Mouse (Mus musculus) midbrain, embryonic 13.5 days (tissue): ENCODE measurements around the gene Pde11a. TPM values are rescaled to one million over a fixed set of nuclear protein-coding genes. Genes with fewer than 3 reads are reported as not detected.

Source experiments
- ATAC-seq: fragments of 200-750 bp; cut with Nextera tagmentation; 2 replicates; pipeline ENCODE4 v1.8.0; 2017; ENCODE audit warnings: mild to moderate bottlenecking, moderate TSS enrichment, moderate library complexity
- H3K27ac ChIP-seq: fragments of 300-500 bp; sonication (generic); 2 replicates; pipeline ENCODE4 v1.5.1; 2015; ENCODE audit warnings: inconsistent platforms, mild to moderate bottlenecking, moderate library complexity
- H3K27me3 ChIP-seq: fragments of 300-500 bp; sonication (generic); 2 replicates; pipeline ENCODE4 v1.6.1; 2015; ENCODE audit warnings: mild to moderate bottlenecking, inconsistent platforms
- H3K36me3 ChIP-seq: fragments of 300-500 bp; sonication (generic); 2 replicates; pipeline ENCODE4 v1.6.1; 2015; ENCODE audit warnings: mild to moderate bottlenecking, inconsistent platforms
- H3K4me1 ChIP-seq: fragments of 300-500 bp; sonication (generic); replicated peaks from 2 replicates; pipeline ENCODE4 v1.6.1; 2015; ENCODE audit warnings: inconsistent platforms
- H3K4me2 ChIP-seq: fragments of 300-500 bp; sonication (generic); replicated peaks from 2 replicates; pipeline ENCODE4 v1.6.1; 2015; ENCODE audit warnings: moderate library complexity, mild to moderate bottlenecking, inconsistent platforms
- H3K4me3 ChIP-seq: fragments of 300-500 bp; sonication (generic); replicated peaks from 2 replicates; pipeline ENCODE4 v1.5.1; 2015; ENCODE audit warnings: mild to moderate bottlenecking, inconsistent platforms
- H3K9ac ChIP-seq: fragments of 300-500 bp; sonication (generic); replicated peaks from 2 replicates; pipeline ENCODE4 v1.6.1; 2015; ENCODE audit warnings: mild to moderate bottlenecking, inconsistent platforms
- H3K9me3 ChIP-seq: fragments of 300-500 bp; sonication (generic); 2 replicates; pipeline ENCODE4 v1.6.1; 2016; ENCODE audit warnings: mild to moderate bottlenecking, inconsistent platforms
- WGBS: fragments of 180-500 bp; shearing (Covaris S2); methylation state at CpG from one replicate; pipeline ENCODE4 v1.1.7; 2015; 5-methylcytosine and 5-hydroxymethylcytosine counted together
- polyA plus RNA-seq: library from polyadenylated mRNA; unstranded; fragments of >200 nt; fragmentation: Nextera tagmentation; extraction: Ambion mirVana; gene quantifications from 2 replicates; pipeline ENCODE4 v1.2.1, GENCODE M21; 2015

Pde11a gene
- polyA plus RNA-seq, 1 experiment from 2014 or later, result 0.44 TPM

DNA sequence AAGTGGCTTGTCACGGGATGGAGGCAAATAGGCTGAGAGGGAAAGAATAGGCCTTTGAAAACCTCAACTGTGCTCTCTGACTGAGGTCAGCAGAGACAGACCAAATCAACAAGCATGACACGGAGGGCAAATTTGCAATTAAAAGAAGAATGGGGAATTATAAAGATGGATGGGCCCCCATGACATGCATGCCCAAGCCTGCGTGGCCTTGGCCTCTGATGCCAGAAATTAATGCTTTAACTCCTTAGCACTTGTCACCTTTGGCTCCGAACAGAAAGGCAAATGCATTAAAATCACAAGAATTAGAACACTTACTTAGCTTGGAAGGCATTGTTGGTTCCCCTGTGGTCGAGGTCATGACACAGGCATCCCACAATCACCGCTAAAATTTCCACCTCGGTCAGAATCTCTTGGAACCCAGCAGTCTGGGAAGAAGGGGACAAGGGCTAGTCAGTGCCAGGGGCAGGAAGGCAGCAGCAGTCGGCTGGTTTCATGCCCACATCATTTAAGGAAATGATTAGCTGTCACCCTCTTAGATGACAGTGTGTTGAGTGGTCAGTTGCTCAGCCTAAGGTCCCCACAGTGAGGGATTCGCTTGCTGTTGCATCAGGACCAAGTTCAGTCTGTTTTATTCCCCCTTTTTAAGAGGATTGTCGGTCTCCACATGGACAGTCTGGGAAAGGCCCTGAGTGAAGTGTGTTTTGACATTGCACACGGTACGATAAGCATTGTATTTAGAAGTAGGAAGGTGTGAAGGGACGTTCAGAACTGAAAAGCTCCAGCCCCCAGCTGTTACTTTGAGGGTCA is 279.7 kb downstream of the Pde11a start:
- no peak for ATAC-seq
- H3K4me3 ChIP-seq, result no peak overlapping the region
- no peaks in the 10 kb centered on the region for H3K36me3 ChIP-seq
- no peak overlapping the region for H3K4me2 ChIP-seq
- no peak overlapping the region for H3K27ac ChIP-seq
- peaks cover 14% of the 10 kb centered on the region for H3K4me1 ChIP-seq
- no peaks in the 10 kb centered on the region for H3K9me3 ChIP-seq
- no peaks in the 10 kb centered on the region for H3K27me3 ChIP-seq
- H3K9ac ChIP-seq, result no peak overlapping the region
- WGBS, result 41% methylated on average over 13 of the region's 13 CpGs

GRCm38 (mm10) chr2:76057555-76057954 is 281.0 kb downstream of the Pde11a start:
- ATAC-seq, result no peak
- 93% methylated on average over 7 of the region's 7 CpGs for WGBS
- Histone ChIP-seq H3K36me3 (no peaks in the 10 kb centered on the region), H3K9ac (no peak overlapping the region), H3K4me2 (no peak overlapping the region), H3K9me3 (no peaks in the 10 kb centered on the region), H3K27ac (no peak overlapping the region), H3K4me1 (peaks cover 19% of the 10 kb centered on the region), H3K27me3 (no peaks in the 10 kb centered on the region), H3K4me3 (no peak overlapping the region)

- Histone ChIP-seq H3K27ac (peak overlapping the region; percentile 40; the same call in 1 of the 2 replicates), H3K4me3 (no peak overlapping the region), H3K4me1 (peaks cover 20% of the 10 kb centered on the region), H3K9me3 (no peaks in the 10 kb centered on the region), H3K27me3 (no peaks in the 10 kb centered on the region), H3K36me3 (no peaks in the 10 kb centered on the region), H3K9ac (no peak overlapping the region), H3K4me2 (no peak overlapping the region)
- peak; percentile 48; the same call in 1 of the 2 replicates for ATAC-seq
- WGBS, result 54% methylated on average over 14 of the region's 14 CpGs
Observed at GRCm38 (mm10) chr2:76053748-76054331, 284.7 kb downstream of the Pde11a start.

DNA sequence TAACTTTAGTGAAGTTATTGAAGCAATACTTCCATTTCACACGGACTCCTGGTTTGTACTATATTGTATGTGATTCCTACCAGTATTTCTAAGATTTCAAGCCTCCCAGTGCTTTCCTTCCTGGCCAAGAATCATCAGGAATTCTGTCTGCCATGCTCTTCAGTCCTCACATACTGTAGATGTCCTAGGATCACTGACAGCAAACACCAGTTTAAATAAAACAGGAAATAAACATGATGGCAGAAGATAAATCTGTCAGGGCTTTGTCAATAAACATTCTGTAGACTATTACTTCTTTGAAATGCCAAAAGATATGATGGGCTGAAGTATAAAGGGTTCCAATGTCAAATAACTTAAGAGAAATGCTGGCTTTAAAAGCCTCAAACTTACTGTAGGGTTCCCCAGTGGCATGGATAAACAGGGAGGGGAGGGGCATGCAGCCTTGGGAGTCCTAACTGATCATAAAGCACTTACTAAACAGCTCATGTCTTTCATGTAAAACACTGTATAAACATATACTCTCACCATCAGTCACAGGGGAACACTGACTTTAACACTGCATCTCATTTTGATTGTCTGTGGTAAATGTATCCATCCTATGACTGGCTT is 285.6 kb downstream of the Pde11a start:
- H3K4me3 ChIP-seq, result no peak overlapping the region
- peak overlapping the region; percentile 40; the same call in 1 of the 2 replicates for H3K27ac ChIP-seq
- ATAC-seq, result no peak
- no peak overlapping the region for H3K9ac ChIP-seq
- H3K4me2 ChIP-seq, result no peak overlapping the region
- H3K36me3 ChIP-seq, result no peaks in the 10 kb centered on the region
- peaks cover 16% of the 10 kb centered on the region for H3K4me1 ChIP-seq
- H3K27me3 ChIP-seq, result no peaks in the 10 kb centered on the region
- 77% methylated on average over 1 of the region's 1 CpGs for WGBS
- no peaks in the 10 kb centered on the region for H3K9me3 ChIP-seq

DNA sequence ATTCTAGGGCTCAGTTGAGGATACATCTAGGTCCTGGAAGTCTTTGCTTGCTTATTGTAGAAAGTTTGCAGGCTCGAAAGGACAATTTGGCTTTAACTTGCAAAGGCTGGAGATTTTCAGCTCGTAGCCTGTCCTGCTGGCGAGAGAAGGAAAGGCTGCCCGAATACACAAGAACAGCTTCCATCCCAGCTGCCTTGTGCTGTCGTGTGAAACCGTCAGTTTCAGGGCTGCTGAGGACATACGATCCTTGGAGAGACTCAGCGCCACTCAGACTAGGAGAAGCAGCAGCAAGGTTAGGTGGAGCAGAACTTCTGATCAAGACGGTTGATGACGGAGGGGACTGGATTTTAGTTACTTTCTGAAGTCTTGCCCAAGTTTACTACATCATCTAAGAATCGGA is 287.2 kb downstream of the Pde11a start:
- no peak overlapping the region for H3K9ac ChIP-seq
- H3K27ac ChIP-seq, result no peak overlapping the region
- ATAC-seq, result no peak
- no peak overlapping the region for H3K4me3 ChIP-seq
- H3K4me2 ChIP-seq, result no peak overlapping the region
- WGBS, result 87% methylated on average over 11 of the region's 11 CpGs
- H3K4me1 ChIP-seq, result peaks cover 16% of the 10 kb centered on the region
- no peaks in the 10 kb centered on the region for H3K36me3 ChIP-seq
- H3K27me3 ChIP-seq, result no peaks in the 10 kb centered on the region
- no peaks in the 10 kb centered on the region for H3K9me3 ChIP-seq

DNA sequence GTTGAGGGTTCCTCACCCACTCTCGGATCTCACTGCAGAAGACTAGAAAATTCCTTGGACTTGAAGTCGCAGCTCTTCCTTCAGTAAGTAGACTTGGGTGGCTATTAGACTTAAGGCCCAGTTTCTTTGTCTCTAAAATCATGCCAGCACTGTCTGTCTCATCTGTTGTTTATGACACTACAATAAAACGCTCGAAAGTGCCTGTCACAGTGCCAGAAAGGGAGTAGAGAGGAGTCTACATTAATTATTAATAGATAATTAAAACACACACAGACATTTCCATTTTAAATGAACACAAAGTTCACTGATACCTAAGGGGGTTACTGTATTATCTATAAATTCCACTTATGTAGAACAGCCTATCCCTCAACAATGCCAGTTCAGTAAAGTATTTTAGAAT is 287.7 kb downstream of the Pde11a start:
- WGBS, result 88% methylated on average over 4 of the region's 4 CpGs
- no peak overlapping the region for H3K9ac ChIP-seq
- no peaks in the 10 kb centered on the region for H3K36me3 ChIP-seq
- no peaks in the 10 kb centered on the region for H3K27me3 ChIP-seq
- H3K27ac ChIP-seq, result no peak overlapping the region
- no peak overlapping the region for H3K4me2 ChIP-seq
- H3K9me3 ChIP-seq, result no peaks in the 10 kb centered on the region
- no peak for ATAC-seq
- H3K4me3 ChIP-seq, result no peak overlapping the region
- H3K4me1 ChIP-seq, result peaks cover 16% of the 10 kb centered on the region

DNA sequence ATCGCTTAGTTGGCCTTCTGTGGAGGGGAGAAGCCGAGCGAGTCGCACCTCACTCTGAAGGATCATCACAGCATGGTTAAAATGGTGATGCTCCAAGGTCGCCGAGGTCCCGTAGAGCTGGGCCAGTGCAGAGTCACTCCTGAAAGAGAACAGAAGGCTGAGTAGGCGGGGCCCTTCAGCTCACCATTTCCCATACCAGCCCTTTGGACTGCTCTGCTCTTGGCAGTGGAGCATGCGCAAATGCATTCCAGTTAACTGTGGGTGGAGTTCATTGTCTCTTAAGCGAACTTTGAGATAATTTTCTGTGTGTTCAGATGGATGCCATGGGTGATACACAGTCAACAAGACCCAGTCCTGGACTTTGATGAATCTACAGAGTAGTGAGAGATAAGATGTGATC is 288.5 kb downstream of the Pde11a start:
- Histone ChIP-seq H3K27me3 (no peaks in the 10 kb centered on the region), H3K4me3 (no peak overlapping the region), H3K9ac (no peak overlapping the region), H3K9me3 (no peaks in the 10 kb centered on the region), H3K4me2 (no peak overlapping the region), H3K36me3 (no peaks in the 10 kb centered on the region), H3K4me1 (peaks cover 16% of the 10 kb centered on the region), H3K27ac (no peak overlapping the region)
- ATAC-seq, result no peak
- WGBS, result 75% methylated on average over 10 of the region's 10 CpGs

- no peaks in the 10 kb centered on the region for H3K9me3 ChIP-seq
- H3K36me3 ChIP-seq, result no peaks in the 10 kb centered on the region
- no peaks in the 10 kb centered on the region for H3K27me3 ChIP-seq
- 80% methylated on average over 8 of the region's 8 CpGs for WGBS
- no peak for ATAC-seq
- no peak overlapping the region for H3K27ac ChIP-seq
- H3K4me3 ChIP-seq, result no peak overlapping the region
- no peak overlapping the region for H3K9ac ChIP-seq
- peaks cover 16% of the 10 kb centered on the region for H3K4me1 ChIP-seq
- H3K4me2 ChIP-seq, result no peak overlapping the region
Observed at GRCm38 (mm10) chr2:76049529-76049928, 289.0 kb downstream of the Pde11a start.

- ATAC-seq, result no peak
- Histone ChIP-seq H3K9me3 (no peaks in the 10 kb centered on the region), H3K27ac (no peak overlapping the region), H3K36me3 (no peaks in the 10 kb centered on the region), H3K27me3 (no peaks in the 10 kb centered on the region), H3K4me2 (no peak overlapping the region), H3K4me1 (0 out of 2 replicates have a peak, but pooled peaks cover 6% of the 10 kb centered on the region), H3K9ac (no peak overlapping the region), H3K4me3 (no peak overlapping the region)
- WGBS, result 87% methylated on average over 12 of the region's 12 CpGs
Observed at GRCm38 (mm10) chr2:76047740-76048139, 290.8 kb downstream of the Pde11a start.

DNA sequence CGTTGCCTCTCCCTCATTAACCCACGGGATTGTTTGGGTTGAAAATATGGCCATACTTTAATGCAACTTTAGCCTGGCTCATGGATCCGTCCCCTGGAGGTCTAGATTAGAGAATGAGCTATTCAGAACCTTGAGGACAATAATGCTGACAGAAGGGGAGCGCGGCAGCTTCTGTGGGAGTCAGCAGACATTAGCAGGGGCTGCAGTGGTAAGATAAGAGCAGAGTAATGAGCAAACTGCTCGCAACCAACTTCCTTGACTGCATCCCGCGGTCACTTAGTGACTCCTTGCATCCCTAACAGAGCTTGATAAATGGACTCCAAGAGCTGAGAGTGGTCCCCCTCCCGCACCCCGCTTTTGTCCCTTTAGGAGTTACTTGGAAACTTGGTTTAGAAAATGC is 296.4 kb downstream of the Pde11a start:
- H3K4me3 ChIP-seq, result no peak overlapping the region
- H3K27me3 ChIP-seq, result no peaks in the 10 kb centered on the region
- H3K9me3 ChIP-seq, result no peaks in the 10 kb centered on the region
- no peak overlapping the region for H3K4me2 ChIP-seq
- H3K4me1 ChIP-seq, result no peaks in the 10 kb centered on the region
- no peak overlapping the region for H3K9ac ChIP-seq
- H3K27ac ChIP-seq, result no peak overlapping the region
- 83% methylated on average over 10 of the region's 10 CpGs for WGBS
- no peaks in the 10 kb centered on the region for H3K36me3 ChIP-seq
- ATAC-seq, result no peak

DNA sequence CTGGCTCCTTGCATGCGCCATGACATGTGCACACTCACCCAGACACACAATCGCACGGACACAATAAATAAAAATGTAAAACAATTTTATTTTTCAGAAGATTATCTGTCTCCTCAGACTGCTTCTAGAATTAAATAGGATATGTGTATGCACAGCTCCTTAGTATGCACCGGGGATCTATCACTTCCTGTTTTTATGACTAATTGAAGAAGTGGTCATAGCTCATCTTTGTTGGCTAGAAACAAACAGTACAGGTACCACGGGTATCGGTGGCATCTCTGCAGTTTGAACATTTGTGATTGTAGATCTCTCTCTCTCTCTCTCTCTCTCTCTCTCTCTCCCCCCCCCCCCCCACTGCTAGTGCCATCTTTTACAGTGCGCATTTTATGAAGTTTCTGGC is 298.5 kb downstream of the Pde11a start:
- ATAC-seq, result no peak
- no peaks in the 10 kb centered on the region for H3K4me1 ChIP-seq
- 97% methylated on average over 7 of the region's 7 CpGs for WGBS
- no peak overlapping the region for H3K9ac ChIP-seq
- no peak overlapping the region for H3K27ac ChIP-seq
- H3K36me3 ChIP-seq, result no peaks in the 10 kb centered on the region
- H3K4me3 ChIP-seq, result no peak overlapping the region
- no peaks in the 10 kb centered on the region for H3K9me3 ChIP-seq
- H3K4me2 ChIP-seq, result no peak overlapping the region
- no peaks in the 10 kb centered on the region for H3K27me3 ChIP-seq

DNA sequence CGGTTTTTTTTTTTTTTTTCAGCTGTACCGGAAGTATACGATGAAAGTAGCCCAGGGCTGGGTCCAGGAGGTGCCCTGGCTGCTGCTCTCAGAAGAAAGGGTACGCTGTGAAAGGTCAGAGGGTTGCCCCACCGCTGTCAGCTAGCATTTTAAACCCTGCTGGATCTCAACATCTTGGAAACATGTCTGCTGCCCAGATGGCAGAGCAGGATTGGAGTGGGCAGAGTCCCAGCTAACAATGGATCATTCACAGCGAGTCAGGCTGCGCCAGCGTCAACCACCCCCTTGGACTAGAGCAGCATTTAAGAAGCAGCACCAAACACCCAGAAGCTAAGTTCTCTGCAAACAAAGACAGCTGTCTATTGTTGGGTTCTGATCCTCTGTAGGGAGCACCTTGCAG is 308.5 kb downstream of the Pde11a start:
- Histone ChIP-seq H3K4me3 (no peak overlapping the region), H3K27me3 (no peaks in the 10 kb centered on the region), H3K4me2 (peak overlapping the region; percentile 29; the same call in 1 of the 2 replicates), H3K36me3 (no peaks in the 10 kb centered on the region), H3K9me3 (no peaks in the 10 kb centered on the region), H3K27ac (peak overlapping the region; percentile 93), H3K4me1 (peaks cover 25% of the 10 kb centered on the region), H3K9ac (peak overlapping the region; percentile 42)
- 7% methylated on average over 8 of the region's 8 CpGs for WGBS
- ATAC-seq, result peak; percentile 78
